Mouse (Mus musculus) bone marrow macrophage, adult 2 months (primary cell): ENCODE data around the gene Gm20388.

Experiments
- CTCF ChIP-seq: IDR thresholded peaks from 2 replicates; pipeline ENCODE4 v1.5.1; 2012; ENCODE audit warnings: low read depth, mild to moderate bottlenecking, low read length, moderate library complexity
- POLR2A ChIP-seq: IDR thresholded peaks from 2 replicates; pipeline ENCODE4 v1.6.1; 2012; ENCODE audit warnings: mild to moderate bottlenecking, low read depth, low read length, borderline replicate concordance

DNA sequence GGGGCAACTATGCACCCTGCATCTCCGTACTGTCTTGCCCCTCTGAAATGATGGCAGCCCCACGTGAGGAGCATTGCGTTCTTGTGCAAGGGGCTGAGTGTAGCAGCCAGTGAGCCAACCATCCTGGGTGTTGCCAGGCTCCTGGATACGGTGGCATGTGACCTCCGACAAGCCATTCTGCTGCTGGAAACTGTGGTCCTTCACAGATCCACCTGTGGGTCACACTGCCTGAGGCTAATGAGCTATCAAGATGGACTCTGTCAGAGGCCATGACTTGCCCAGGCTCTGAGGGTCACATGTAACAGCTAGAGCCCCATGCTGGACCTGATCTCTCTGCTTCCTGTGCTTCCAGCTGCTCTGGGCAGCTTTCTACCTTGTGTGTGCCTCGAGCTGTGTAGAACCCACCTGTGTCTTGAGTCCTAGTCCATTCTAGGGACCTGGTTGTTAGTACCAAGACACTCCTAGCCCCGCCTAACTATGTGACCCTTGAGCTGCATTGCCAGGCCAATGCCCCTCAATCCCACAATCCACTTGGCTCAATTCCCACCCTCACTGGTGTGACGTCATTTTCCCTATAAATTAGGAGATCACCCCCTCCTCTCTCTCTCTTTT, 3506.4 kb downstream of the Gm20388 start:
- TF ChIP-seq CTCF: no peak
- TF ChIP-seq POLR2A: no peak
